Mouse (Mus musculus) forebrain, embryonic 13.5 days (tissue): ENCODE measurements around the gene Gsto1. TPM values are rescaled to one million over a fixed set of nuclear protein-coding genes. Genes with fewer than 3 reads are reported as not detected.

ENCODE experiments used
- polyA plus RNA-seq: library from polyadenylated mRNA; unstranded; fragments of >200 nt; fragmentation: Nextera tagmentation; extraction: Ambion mirVana; gene quantifications from 2 replicates; pipeline ENCODE4 v1.2.1, GENCODE M21; 2015

The Gsto1 gene
- polyA plus RNA-seq, 1 experiment from 2014 or later: 80.3 TPM

Other genes with a start within 250 kb of the Gsto1 start
- gene Col17a1, start 162.9 kb upstream of the Gsto1 start, polyA plus RNA-seq: 0.10 and 0.40 TPM in 2 replicates
- gene Sfr1, start 123.3 kb upstream of the Gsto1 start, polyA plus RNA-seq: 225 and 238 TPM in 2 replicates
- gene Gsto2, start 10.6 kb downstream of the Gsto1 start, polyA plus RNA-seq: 1.2 and 1.8 TPM in 2 replicates
- 0.66 and 0.82 TPM in 2 replicates for gene Cfap43, start 64.3 kb downstream of the Gsto1 start, polyA plus RNA-seq
- 9.8 and 12.7 TPM in 2 replicates for gene Itprip, start 64.3 kb downstream of the Gsto1 start, polyA plus RNA-seq
- 0.21 and 0.49 TPM in 2 replicates for gene Cfap58, start 82.7 kb downstream of the Gsto1 start, polyA plus RNA-seq